Mouse (Mus musculus): Measurements from ENCODE around the gene Kncn. TPM values are rescaled to one million over a fixed set of nuclear protein-coding genes. Genes with fewer than 3 reads are reported as not detected.

The Kncn gene
- polyA plus RNA-seq, 1 experiment from 2014 or later, result not detected

DNA sequence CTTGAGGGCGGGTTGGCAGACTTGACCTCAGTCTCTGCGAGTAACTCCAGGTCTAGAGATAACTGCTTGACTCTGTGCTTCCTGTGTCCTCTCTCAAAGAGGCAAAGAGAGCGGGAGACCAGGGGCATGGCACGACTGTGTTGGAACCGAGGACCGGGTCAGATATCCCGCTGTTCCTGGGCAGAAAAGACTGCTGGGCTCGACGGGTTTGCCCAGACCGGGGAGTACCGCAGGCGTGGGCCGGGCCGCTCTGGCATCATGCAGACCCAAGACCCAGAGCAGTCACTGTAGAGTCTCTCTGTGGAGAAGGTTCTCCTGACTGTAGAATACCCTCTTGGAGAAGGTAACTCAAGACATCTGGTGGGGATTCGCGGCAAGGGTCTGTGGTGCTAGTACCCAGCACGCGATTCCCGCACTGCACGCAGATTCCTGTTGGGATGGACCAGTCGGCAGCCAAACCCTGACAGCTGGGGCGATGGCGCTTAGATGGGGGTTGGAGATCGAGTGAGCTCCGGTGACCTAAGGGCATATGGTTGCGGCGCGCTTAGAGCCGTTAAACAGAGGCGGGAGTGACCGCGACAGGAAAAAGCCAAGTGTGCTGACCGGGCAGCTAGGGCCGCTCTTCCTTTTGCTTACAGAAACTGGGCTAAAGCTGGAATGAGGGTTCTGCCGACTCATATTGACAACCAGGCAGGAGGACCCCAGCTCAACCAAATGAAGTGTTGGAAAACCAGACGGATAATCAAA lies 51.8 kb downstream of the Kncn start:
- DNase-seq (ENCODE audit: low spot score), result no peak

DNA sequence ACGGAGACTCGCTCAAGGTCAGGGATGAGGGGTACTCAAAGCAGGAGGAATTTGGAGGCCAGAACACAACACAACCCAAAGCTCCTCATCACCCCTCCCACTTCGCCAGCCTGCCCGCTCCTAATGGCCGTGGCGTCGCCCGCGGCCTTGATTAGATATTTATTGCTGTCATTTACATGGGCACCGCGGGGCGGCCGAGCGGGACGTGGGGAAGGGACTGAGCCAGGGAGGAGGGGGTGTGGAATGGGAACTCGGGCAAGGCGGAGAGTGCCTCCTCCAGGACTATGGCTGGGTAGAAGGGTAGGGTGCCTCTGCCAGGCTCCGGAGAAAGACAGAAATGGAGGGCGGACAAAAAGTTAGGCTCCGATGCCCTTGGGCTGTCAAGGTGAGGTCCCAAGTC lies 52.4 kb downstream of the Kncn start:
- no peak for DNase-seq (ENCODE audit: low spot score)

DNA sequence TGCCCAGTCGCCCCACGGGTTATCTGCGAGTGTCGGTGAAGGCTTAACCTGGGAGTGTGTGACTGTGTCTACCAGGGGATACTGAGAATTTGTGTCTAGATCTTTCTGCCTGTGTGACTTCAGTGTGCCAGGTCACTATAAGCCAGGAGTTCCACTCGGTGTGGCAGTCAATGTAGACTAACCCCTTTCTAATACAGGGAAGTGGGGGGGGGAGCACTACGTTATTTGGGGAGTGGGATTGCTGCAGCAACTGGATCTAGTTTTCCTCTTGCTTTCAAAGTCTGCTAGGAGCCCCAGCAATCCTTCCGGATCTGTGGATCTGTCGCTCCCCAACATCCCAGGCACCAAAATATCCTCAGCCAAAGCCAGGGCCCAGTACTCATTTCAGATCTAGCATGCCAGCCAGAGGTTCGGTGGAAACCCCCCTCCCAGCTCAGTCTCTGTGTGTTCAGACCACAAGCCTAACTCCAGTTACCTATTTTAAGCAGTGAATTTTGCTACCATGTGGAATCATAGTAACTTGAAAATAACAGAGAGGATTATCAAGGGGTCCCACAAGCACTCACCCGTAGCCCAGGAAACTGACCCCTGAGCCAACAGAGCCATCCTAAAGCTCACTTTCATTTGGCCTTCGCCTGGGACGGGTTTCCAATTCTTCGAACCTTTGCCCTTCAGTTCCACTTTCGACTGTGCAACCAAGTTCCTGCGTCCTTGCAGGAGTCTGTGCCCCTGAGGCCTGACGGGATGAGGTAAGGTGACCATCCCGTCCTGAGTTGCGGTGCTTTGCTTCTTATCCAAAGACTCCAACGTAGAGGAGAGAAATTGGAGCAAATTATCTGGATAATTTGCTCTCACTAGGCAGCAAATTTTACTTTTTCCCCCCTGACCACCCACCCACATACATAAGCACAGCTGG lies 53.1 kb downstream of the Kncn start:
- no peak for DNase-seq (ENCODE audit: low spot score)

DNA sequence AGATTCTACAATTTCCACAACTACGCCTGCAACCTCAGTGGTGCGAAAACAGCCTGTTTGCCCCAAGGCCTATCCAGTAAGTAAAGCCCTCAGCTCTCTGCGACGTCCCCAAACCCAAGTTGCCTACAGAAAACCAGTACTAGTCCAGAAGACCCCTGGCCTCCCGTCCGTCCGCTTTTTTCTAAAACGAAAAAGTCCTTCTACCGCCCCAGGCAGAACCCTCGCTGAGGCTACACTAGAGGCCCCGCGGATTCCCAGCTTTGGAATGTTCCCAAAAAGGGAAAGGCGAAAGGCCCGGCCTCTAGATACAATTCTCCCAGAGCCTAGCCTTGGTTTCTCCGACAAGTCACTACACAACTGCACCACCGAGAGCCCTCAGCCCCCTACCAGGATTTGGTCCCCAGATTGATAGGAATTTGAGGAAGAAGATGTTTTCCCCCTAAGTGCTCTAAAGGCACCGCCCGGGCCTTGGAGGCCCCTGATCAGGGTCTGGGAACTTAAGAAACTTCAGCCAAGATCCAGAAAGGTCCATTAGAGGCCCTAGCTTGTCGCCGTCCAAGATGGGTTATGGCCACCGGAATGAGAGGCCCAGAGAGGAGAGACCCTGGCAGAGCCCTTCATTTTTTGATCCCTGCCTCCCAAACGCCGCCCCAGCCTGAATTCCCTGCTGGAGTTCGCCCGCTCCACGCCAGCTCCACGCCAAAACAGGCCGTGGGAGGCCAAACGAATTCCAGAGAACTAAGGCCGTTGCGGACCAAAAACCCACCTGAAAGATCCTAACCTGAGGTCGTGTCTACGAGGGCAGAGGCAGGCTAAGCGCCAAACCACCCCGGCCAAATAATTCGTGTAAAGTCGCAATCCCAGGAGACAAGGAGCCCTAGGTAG lies 54.3 kb downstream of the Kncn start:
- no peak for DNase-seq (ENCODE audit: low spot score)

Other genes starting within 250 kb of the Kncn start
- gene Cyp4b1, start 236.7 kb upstream of the Kncn start, polyA plus RNA-seq (2015; fragmentation: Nextera tagmentation; extraction: Ambion mirVana), result 3.4 and 3.5 TPM in 2 replicates
- 24.5 and 28.3 TPM in 2 replicates for gene Efcab14, start 146.7 kb upstream of the Kncn start, polyA plus RNA-seq (2015; fragmentation: Nextera tagmentation; extraction: Ambion mirVana)
- 0.27 and 0.35 TPM in 2 replicates for gene Tex38, start 103.4 kb upstream of the Kncn start, polyA plus RNA-seq (2015; fragmentation: Nextera tagmentation; extraction: Ambion mirVana)
- gene Atpaf1, start 99.6 kb upstream of the Kncn start, polyA plus RNA-seq (2015; fragmentation: Nextera tagmentation; extraction: Ambion mirVana), result 42.7 and 51.1 TPM in 2 replicates
- 8.5 and 9.4 TPM in 2 replicates for gene Mob3c, start 56.3 kb upstream of the Kncn start, polyA plus RNA-seq (2015; fragmentation: Nextera tagmentation; extraction: Ambion mirVana)
- gene Mknk1, start 45.2 kb upstream of the Kncn start, polyA plus RNA-seq (2015; fragmentation: Nextera tagmentation; extraction: Ambion mirVana), result 41.3 and 42.5 TPM in 2 replicates
- gene 6430628N08Rik, start 6.3 kb downstream of the Kncn start, polyA plus RNA-seq (2015; fragmentation: Nextera tagmentation; extraction: Ambion mirVana), result not detected in 2 replicates
- gene Dmbx1, start 55.5 kb downstream of the Kncn start, polyA plus RNA-seq (2015; fragmentation: Nextera tagmentation; extraction: Ambion mirVana), result 0.04 and 0.05 TPM in 2 replicates
- gene Faah, start 133.5 kb downstream of the Kncn start, polyA plus RNA-seq (2015; fragmentation: Nextera tagmentation; extraction: Ambion mirVana), result 3.9 and 4.7 TPM in 2 replicates
- gene Nsun4, start 169.5 kb downstream of the Kncn start, polyA plus RNA-seq (2015; fragmentation: Nextera tagmentation; extraction: Ambion mirVana), result 17.9 and 18.6 TPM in 2 replicates
- 652 and 689 TPM in 2 replicates for gene Uqcrh, start 190.7 kb downstream of the Kncn start, polyA plus RNA-seq (2015; fragmentation: Nextera tagmentation; extraction: Ambion mirVana)
- gene Lrrc41, start 190.9 kb downstream of the Kncn start, polyA plus RNA-seq (2015; fragmentation: Nextera tagmentation; extraction: Ambion mirVana), result 41.6 and 42.1 TPM in 2 replicates
- gene Rad54l, start 239.3 kb downstream of the Kncn start, polyA plus RNA-seq (2015; fragmentation: Nextera tagmentation; extraction: Ambion mirVana), result 26.0 and 26.4 TPM in 2 replicates
- 28.6 and 30.5 TPM in 2 replicates for gene Pomgnt1, start 239.4 kb downstream of the Kncn start, polyA plus RNA-seq (2015; fragmentation: Nextera tagmentation; extraction: Ambion mirVana)